Mouse (Mus musculus) induced T-regulatory cell, adult 2 months (primary cell): ENCODE results near the gene Dpt.
A peak's percentile ranks its signal among the peaks of the same experiment; 100 is the strongest.
"Not testable (repeated sequence)": the region's sequence is repeated elsewhere in the genome, so short reads cannot be mapped to it uniquely, and the experiment has no call there.

ENCODE experiments used
- DNase-seq: peaks from one replicate; pipeline ENCODE4 v3.0.0-alpha.2; 2012; ENCODE audit warnings: low read depth

Gene Dpt

GRCm38 (mm10) chr1:164817331-164817730, 20.9 kb downstream of the Dpt start:
- peak; percentile 18 for DNase-seq

GRCm38 (mm10) chr1:164821307-164821706, 24.9 kb downstream of the Dpt start:
- no peak for DNase-seq

GRCm38 (mm10) chr1:164821821-164822220, 25.4 kb downstream of the Dpt start:
- no peak for DNase-seq

DNA sequence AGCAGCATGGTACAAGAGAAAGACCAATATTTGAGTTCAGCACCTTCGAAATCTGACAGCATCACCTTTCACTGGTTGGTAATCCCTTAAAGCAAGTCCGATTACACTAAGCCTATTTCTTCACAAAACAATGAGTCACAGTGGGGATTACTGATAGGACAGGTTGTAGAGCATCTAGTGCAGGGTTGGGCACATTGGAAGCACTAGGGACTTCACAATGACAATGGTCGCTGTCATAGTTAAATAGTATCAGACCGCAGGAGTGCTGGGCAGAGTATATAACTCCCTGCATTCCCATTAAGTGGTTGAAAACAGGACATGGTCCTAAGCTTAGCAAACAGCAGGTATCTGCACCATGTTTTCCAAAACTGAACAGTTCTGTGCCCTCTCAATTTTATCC, 25.8 kb downstream of the Dpt start:
- no peak for DNase-seq

GRCm38 (mm10) chr1:164824896-164825295, 28.5 kb downstream of the Dpt start:
- no peak for DNase-seq

GRCm38 (mm10) chr1:164829881-164830280, 33.4 kb downstream of the Dpt start:
- no peak for DNase-seq

- no peak for DNase-seq
Measured at GRCm38 (mm10) chr1:164832459-164832858, 36.0 kb downstream of the Dpt start.

DNA sequence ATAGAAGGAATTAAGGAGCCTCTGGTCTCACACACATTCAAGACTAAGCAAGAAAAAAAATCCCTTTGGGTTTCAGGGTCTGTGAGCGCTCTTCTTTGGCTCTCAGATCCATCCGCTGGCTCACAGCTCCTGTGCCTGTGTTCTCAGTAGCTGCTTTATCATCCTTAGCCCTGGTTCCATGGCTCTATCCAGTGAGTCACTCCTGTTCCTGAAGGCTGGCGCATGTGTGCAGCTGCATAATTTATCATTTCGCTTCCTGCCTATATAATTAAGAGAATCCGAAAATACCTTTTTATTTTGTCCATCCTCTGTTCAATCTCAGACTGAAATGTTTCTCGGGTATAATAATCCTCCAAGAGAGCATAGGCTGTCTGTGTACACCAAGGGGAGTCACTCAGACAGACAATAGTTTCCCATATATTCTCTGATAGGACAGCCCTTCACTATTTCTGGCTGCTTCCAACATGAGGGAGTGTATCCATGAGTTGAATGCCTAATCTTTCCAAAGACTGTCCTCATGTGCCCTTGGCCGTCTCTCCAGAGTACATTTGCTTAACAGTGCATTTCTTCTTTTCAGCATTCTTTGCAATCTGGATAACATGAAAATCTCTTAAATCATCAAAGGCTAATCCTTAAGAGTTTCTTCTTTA, 52.3 kb downstream of the Dpt start:
- DNase-seq = no peak

- not testable (repeated sequence) for DNase-seq
Measured at GRCm38 (mm10) chr1:164855700-164856099, 59.3 kb downstream of the Dpt start.

- no peak for DNase-seq
Measured at GRCm38 (mm10) chr1:164859952-164860351, 63.5 kb downstream of the Dpt start.

DNA sequence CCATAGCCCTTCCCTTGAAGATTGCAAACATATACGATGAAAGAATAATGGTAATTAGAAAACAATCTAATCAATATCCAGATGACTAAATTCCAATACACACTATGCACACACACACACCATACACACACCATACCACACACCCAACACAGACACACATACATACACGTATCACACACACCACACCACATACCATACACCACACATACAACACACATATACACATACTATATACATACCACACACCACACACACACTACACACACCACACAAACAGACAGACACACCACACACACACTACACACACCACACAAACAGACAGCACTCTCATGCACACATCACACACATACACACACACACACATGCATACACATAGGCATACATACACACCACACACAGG, 64.3 kb downstream of the Dpt start:
- no peak for DNase-seq

- DNase-seq = no peak
Measured at GRCm38 (mm10) chr1:164861501-164861900, 65.1 kb downstream of the Dpt start.

GRCm38 (mm10) chr1:164862946-164863883, 66.8 kb downstream of the Dpt start:
- DNase-seq = no peak

DNA sequence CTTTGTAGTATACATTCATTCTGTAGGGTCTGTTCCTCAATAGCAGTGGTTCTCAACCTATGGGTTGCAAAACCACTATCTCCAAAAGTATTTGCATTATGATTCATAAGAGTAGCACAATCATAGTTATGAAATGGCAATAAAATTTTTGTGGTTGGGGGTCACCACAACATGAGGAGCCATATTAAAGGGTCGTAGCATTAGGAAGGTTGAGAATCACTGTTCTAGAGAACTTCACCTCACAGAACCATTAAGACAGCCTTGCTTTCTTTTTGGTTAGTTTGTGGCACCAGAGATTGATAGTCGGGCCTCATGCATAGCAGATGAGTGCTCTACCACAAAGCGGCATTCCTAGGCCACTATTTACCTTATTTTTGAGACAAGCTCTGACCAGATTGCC, 68.2 kb downstream of the Dpt start:
- no peak for DNase-seq

- DNase-seq = peak; percentile 65
Measured at GRCm38 (mm10) chr1:164870694-164871093, 74.2 kb downstream of the Dpt start.
